Mouse (Mus musculus) heart, embryonic 11.5 days (tissue): Measurements from ENCODE around the gene Erc1. TPM values are rescaled to one million over a fixed set of nuclear protein-coding genes. Genes with fewer than 3 reads are reported as not detected.
"Not testable (repeated sequence)": the region's sequence is repeated elsewhere in the genome, so short reads cannot be mapped to it uniquely, and the experiment has no call there.

Experiments used
- ATAC-seq: fragments of 200-750 bp; cut with Nextera tagmentation; replicated peaks from 2 replicates; pipeline ENCODE4 v1.8.0; 2017; ENCODE audit warnings: moderate library complexity; ENCODE audit not compliant: insufficient number of reproducible peaks, low FRiP score, low TSS enrichment
- H3K27ac ChIP-seq: fragments of 300-500 bp; sonication (generic); 2 replicates; pipeline ENCODE4 v1.5.1; 2014; ENCODE audit warnings: mild to moderate bottlenecking, low read depth, low read length
- H3K27me3 ChIP-seq: fragments of 300-500 bp; sonication (generic); 2 replicates; pipeline ENCODE4 v1.6.1; 2014; ENCODE audit warnings: mild to moderate bottlenecking, low read length, mixed read lengths; ENCODE audit not compliant: control insufficient read depth, insufficient read depth
- H3K36me3 ChIP-seq: fragments of 300-500 bp; sonication (generic); 2 replicates; pipeline ENCODE4 v1.6.1; 2014; ENCODE audit warnings: mild to moderate bottlenecking, low read length, moderate library complexity, mixed read lengths; ENCODE audit not compliant: control insufficient read depth, insufficient read depth
- H3K4me1 ChIP-seq: fragments of 300-500 bp; sonication (generic); 2 replicates; pipeline ENCODE4 v1.6.1; 2014; ENCODE audit warnings: low read length; ENCODE audit not compliant: control insufficient read depth, insufficient read depth
- H3K4me2 ChIP-seq: fragments of 300-500 bp; sonication (generic); 2 replicates; pipeline ENCODE4 v1.6.1; 2014; ENCODE audit warnings: mild to moderate bottlenecking, moderate library complexity
- H3K4me3 ChIP-seq: fragments of 300-500 bp; sonication (generic); 2 replicates; pipeline ENCODE4 v1.5.1; 2014; ENCODE audit warnings: low read depth, low read length
- H3K9ac ChIP-seq: fragments of 300-500 bp; sonication (generic); 2 replicates; pipeline ENCODE4 v1.6.1; 2014; ENCODE audit warnings: mild to moderate bottlenecking, low read depth, low read length, moderate library complexity
- H3K9me3 ChIP-seq: fragments of 300-500 bp; sonication (generic); replicated peaks from 2 replicates; pipeline ENCODE4 v1.6.1; 2016; ENCODE audit warnings: low read length; ENCODE audit not compliant: control insufficient read depth
- WGBS: fragments of 180-500 bp; shearing (Covaris S2); extraction: QIAGEN DNeasy Blood & Tissue Kit; methylation state at CpG from one replicate; pipeline ENCODE4 v1.1.7; 2014; ENCODE audit not compliant: insufficient replicate concordance; 5-methylcytosine and 5-hydroxymethylcytosine counted together
- polyA plus RNA-seq: library from polyadenylated mRNA; unstranded; fragments of >200 nt; fragmentation: Nextera tagmentation; extraction: Ambion mirVana; gene quantifications from 2 replicates; pipeline ENCODE4 v1.2.1, GENCODE M21; 2014

Erc1 gene
- polyA plus RNA-seq, 1 experiment from 2014 or later: 21.8 TPM

GRCm38 (mm10) chr6:119822216-119822615 lies 25.8 kb downstream of the Erc1 start:
- no peak overlapping the region for H3K4me3 ChIP-seq
- no peak overlapping the region for H3K4me2 ChIP-seq
- H3K9ac ChIP-seq: no peak overlapping the region
- H3K27me3 ChIP-seq: no peaks in the 10 kb centered on the region
- H3K27ac ChIP-seq: no peak overlapping the region
- WGBS: 89% methylated on average over 1 of the region's 1 CpGs
- H3K4me1 ChIP-seq: no peaks in the 10 kb centered on the region
- H3K36me3 ChIP-seq: peaks cover 3% of the 10 kb centered on the region; the same call in 1 of the 2 replicates
- H3K9me3 ChIP-seq: no peaks in the 10 kb centered on the region
- ATAC-seq: no peak

GRCm38 (mm10) chr6:119821158-119821557 lies 26.8 kb downstream of the Erc1 start:
- peaks cover 3% of the 10 kb centered on the region; the same call in 1 of the 2 replicates for H3K36me3 ChIP-seq
- 98% methylated on average over 1 of the region's 1 CpGs for WGBS
- ATAC-seq: no peak

GRCm38 (mm10) chr6:119818541-119818940 lies 29.4 kb downstream of the Erc1 start:
- Histone ChIP-seq H3K4me1 (no peaks in the 10 kb centered on the region), H3K27ac (no peak overlapping the region)
- 90% methylated on average over 4 of the region's 4 CpGs for WGBS

More at GRCm38 (mm10) chr6:119821158-119821557, 26.8 kb downstream of the Erc1 start:
- Histone ChIP-seq H3K4me3 (no peak overlapping the region), H3K9ac (no peak overlapping the region), H3K4me1 (no peaks in the 10 kb centered on the region), H3K4me2 (no peak overlapping the region), H3K9me3 (no peaks in the 10 kb centered on the region), H3K27me3 (no peaks in the 10 kb centered on the region), H3K27ac (no peak overlapping the region)

GRCm38 (mm10) chr6:119815426-119815825 lies 32.5 kb downstream of the Erc1 start:
- no peak overlapping the region for H3K27ac ChIP-seq
- H3K4me2 ChIP-seq: no peak overlapping the region
- H3K9ac ChIP-seq: no peak overlapping the region
- whole genome bisulfite sequencing: 91% methylated on average over 4 of the region's 4 CpGs
- H3K4me1 ChIP-seq: no peaks in the 10 kb centered on the region
- H3K27me3 ChIP-seq: no peaks in the 10 kb centered on the region
- no peak for ATAC-seq
- no peaks in the 10 kb centered on the region for H3K9me3 ChIP-seq
- H3K4me3 ChIP-seq: no peak overlapping the region
- H3K36me3 ChIP-seq: no peaks in the 10 kb centered on the region

More at GRCm38 (mm10) chr6:119818541-119818940, 29.4 kb downstream of the Erc1 start:
- Histone ChIP-seq H3K4me2 (no peak overlapping the region), H3K9ac (no peak overlapping the region), H3K36me3 (no peaks in the 10 kb centered on the region), H3K4me3 (no peak overlapping the region), H3K27me3 (no peaks in the 10 kb centered on the region), H3K9me3 (no peaks in the 10 kb centered on the region)
- no peak for ATAC-seq

GRCm38 (mm10) chr6:119813055-119813454 lies 34.9 kb downstream of the Erc1 start:
- H3K36me3 ChIP-seq, H3K27me3 ChIP-seq, H3K4me2 ChIP-seq, H3K9me3 ChIP-seq, ATAC-seq, H3K4me3 ChIP-seq, H3K4me1 ChIP-seq, H3K27ac ChIP-seq, H3K9ac ChIP-seq: not testable (repeated sequence)

- ATAC-seq: no peak
- Histone ChIP-seq H3K9ac (no peak overlapping the region), H3K4me1 (no peaks in the 10 kb centered on the region), H3K27me3 (no peaks in the 10 kb centered on the region), H3K27ac (no peak overlapping the region), H3K36me3 (no peaks in the 10 kb centered on the region), H3K4me2 (no peak overlapping the region), H3K4me3 (no peak overlapping the region), H3K9me3 (no peaks in the 10 kb centered on the region)
- 82% methylated on average over 2 of the region's 2 CpGs for WGBS
Observed at GRCm38 (mm10) chr6:119808726-119809505, 39.1 kb downstream of the Erc1 start.

- no peak overlapping the region for H3K27ac ChIP-seq
- ATAC-seq: no peak
- no peaks in the 10 kb centered on the region for H3K36me3 ChIP-seq
- H3K9me3 ChIP-seq: no peaks in the 10 kb centered on the region
- no peak overlapping the region for H3K4me2 ChIP-seq
- no peak overlapping the region for H3K9ac ChIP-seq
- H3K4me1 ChIP-seq: no peaks in the 10 kb centered on the region
- no peak overlapping the region for H3K4me3 ChIP-seq
- 93% methylated on average over 2 of the region's 2 CpGs for WGBS
- H3K27me3 ChIP-seq: no peaks in the 10 kb centered on the region
Observed at GRCm38 (mm10) chr6:119803239-119803638, 44.7 kb downstream of the Erc1 start.

- no peaks in the 10 kb centered on the region for H3K4me1 ChIP-seq
- ATAC-seq: no peak
- WGBS: 85% methylated on average over 12 of the region's 12 CpGs
- H3K27me3 ChIP-seq: no peaks in the 10 kb centered on the region
- peaks cover 5% of the 10 kb centered on the region; the same call in 1 of the 2 replicates for H3K36me3 ChIP-seq
- no peaks in the 10 kb centered on the region for H3K9me3 ChIP-seq
- H3K9ac ChIP-seq: no peak overlapping the region
- no peak overlapping the region for H3K4me2 ChIP-seq
- no peak overlapping the region for H3K4me3 ChIP-seq
- H3K27ac ChIP-seq: no peak overlapping the region
Observed at GRCm38 (mm10) chr6:119796911-119797486, 51.0 kb downstream of the Erc1 start.

GRCm38 (mm10) chr6:119796291-119796690 lies 51.7 kb downstream of the Erc1 start:
- no peaks in the 10 kb centered on the region for H3K9me3 ChIP-seq
- H3K36me3 ChIP-seq: peaks cover 5% of the 10 kb centered on the region; the same call in 1 of the 2 replicates
- no peak for ATAC-seq
- H3K27me3 ChIP-seq: no peaks in the 10 kb centered on the region
- H3K4me3 ChIP-seq: no peak overlapping the region
- 94% methylated on average over 5 of the region's 5 CpGs for WGBS
- no peak overlapping the region for H3K9ac ChIP-seq
- H3K4me2 ChIP-seq: no peak overlapping the region
- no peaks in the 10 kb centered on the region for H3K4me1 ChIP-seq
- no peak overlapping the region for H3K27ac ChIP-seq
